Mouse (Mus musculus) intestine, embryonic 16.5 days (tissue): ENCODE data around the gene Dirc2. TPM values are rescaled to one million over a fixed set of nuclear protein-coding genes. Genes with fewer than 3 reads are reported as not detected.

ENCODE experiments used
- ATAC-seq: fragments of 200-750 bp; cut with Nextera tagmentation; 2 replicates; pipeline ENCODE4 v1.8.0; 2017; ENCODE audit warnings: moderate TSS enrichment, moderate library complexity
- H3K27ac ChIP-seq: fragments of 300-500 bp; sonication (generic); 2 replicates; pipeline ENCODE4 v1.5.1; 2014; ENCODE audit warnings: mild to moderate bottlenecking, low read length
- H3K27me3 ChIP-seq: fragments of 300-500 bp; sonication (generic); replicated peaks from 2 replicates; pipeline ENCODE4 v1.6.1; 2014; ENCODE audit warnings: low read length, control low read depth, mixed read lengths; ENCODE audit not compliant: control insufficient read depth, insufficient read depth
- H3K36me3 ChIP-seq: fragments of 300-500 bp; sonication (generic); 2 replicates; pipeline ENCODE4 v1.6.1; 2014; ENCODE audit warnings: low read length, control low read depth; ENCODE audit not compliant: control insufficient read depth, insufficient read depth
- H3K4me1 ChIP-seq: fragments of 300-500 bp; sonication (generic); 2 replicates; pipeline ENCODE4 v1.6.1; 2014; ENCODE audit warnings: low read length, control low read depth, mixed read lengths; ENCODE audit not compliant: control insufficient read depth, insufficient read depth
- H3K4me2 ChIP-seq: fragments of 300-500 bp; sonication (generic); 2 replicates; pipeline ENCODE4 v1.6.1; 2014; ENCODE audit warnings: low read depth, low read length, control low read depth
- H3K4me3 ChIP-seq: fragments of 300-500 bp; sonication (generic); 2 replicates; pipeline ENCODE4 v1.5.1; 2014; ENCODE audit warnings: mild to moderate bottlenecking, low read length
- H3K9ac ChIP-seq: fragments of 300-500 bp; sonication (generic); 2 replicates; pipeline ENCODE4 v1.6.1; 2014; ENCODE audit warnings: low read depth, low read length
- H3K9me3 ChIP-seq: fragments of 300-500 bp; sonication (generic); 2 replicates; pipeline ENCODE4 v1.6.1; 2016; ENCODE audit warnings: low read length, control low read depth; ENCODE audit not compliant: control insufficient read depth
- WGBS: fragments of 180-500 bp; shearing (Covaris S2); extraction: QIAGEN DNeasy Blood & Tissue Kit; methylation state at CpG from one replicate; pipeline ENCODE4 v1.1.7; 2014; 5-methylcytosine and 5-hydroxymethylcytosine counted together
- polyA plus RNA-seq: library from polyadenylated mRNA; unstranded; fragments of >200 nt; fragmentation: Nextera tagmentation; extraction: Ambion mirVana; gene quantifications from 2 replicates; pipeline ENCODE4 v1.2.1, GENCODE M21; 2015

Gene Dirc2
- polyA plus RNA-seq, 1 experiment from 2014 or later: 7.8 TPM

DNA sequence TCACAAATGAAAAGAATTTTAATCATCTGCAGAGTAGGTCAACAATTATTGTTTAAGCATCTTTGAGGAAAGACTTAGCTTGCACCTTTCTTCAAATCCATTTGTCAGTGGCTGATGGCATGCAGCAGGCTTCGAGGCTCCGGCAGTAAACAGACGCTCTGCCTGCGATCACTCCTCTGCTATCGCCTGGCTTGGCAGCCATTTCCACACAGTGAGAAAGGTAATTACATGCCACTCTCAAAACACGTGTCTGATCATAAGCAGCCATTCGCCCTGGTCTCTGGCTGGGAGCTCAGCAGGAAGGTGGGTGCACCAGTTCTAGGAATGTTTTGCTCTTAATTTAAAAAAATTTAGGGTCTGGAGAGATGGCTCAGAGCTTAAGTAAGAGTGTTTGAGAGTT, 58.2 kb downstream of the Dirc2 start:
- Histone ChIP-seq H3K27me3 (no peaks in the 10 kb centered on the region), H3K4me2 (no peak overlapping the region), H3K36me3 (no peaks in the 10 kb centered on the region), H3K27ac (no peak overlapping the region), H3K9me3 (no peaks in the 10 kb centered on the region), H3K9ac (no peak overlapping the region), H3K4me1 (peaks cover 5% of the 10 kb centered on the region; the same call in 1 of the 2 replicates), H3K4me3 (no peak overlapping the region)
- no peak for ATAC-seq
- 33% methylated on average over 7 of the region's 7 CpGs for WGBS

- H3K9ac ChIP-seq: no peak overlapping the region
- WGBS: 90% methylated on average over 5 of the region's 5 CpGs
- H3K9me3 ChIP-seq: no peaks in the 10 kb centered on the region
- no peak overlapping the region for H3K27ac ChIP-seq
- ATAC-seq: no peak
- peaks cover 5% of the 10 kb centered on the region; the same call in 1 of the 2 replicates for H3K4me1 ChIP-seq
- no peak overlapping the region for H3K4me2 ChIP-seq
- H3K27me3 ChIP-seq: no peaks in the 10 kb centered on the region
- no peak overlapping the region for H3K4me3 ChIP-seq
- no peaks in the 10 kb centered on the region for H3K36me3 ChIP-seq
Observed at GRCm38 (mm10) chr16:35707004-35707403, 62.2 kb downstream of the Dirc2 start.

GRCm38 (mm10) chr16:35704796-35705195, 64.4 kb downstream of the Dirc2 start:
- H3K4me3 ChIP-seq: no peak overlapping the region
- no peaks in the 10 kb centered on the region for H3K4me1 ChIP-seq
- no peaks in the 10 kb centered on the region for H3K27me3 ChIP-seq
- H3K9ac ChIP-seq: no peak overlapping the region
- WGBS: 81% methylated on average over 14 of the region's 14 CpGs
- no peak overlapping the region for H3K27ac ChIP-seq
- H3K36me3 ChIP-seq: no peaks in the 10 kb centered on the region
- ATAC-seq: no peak
- H3K4me2 ChIP-seq: no peak overlapping the region
- no peaks in the 10 kb centered on the region for H3K9me3 ChIP-seq

DNA sequence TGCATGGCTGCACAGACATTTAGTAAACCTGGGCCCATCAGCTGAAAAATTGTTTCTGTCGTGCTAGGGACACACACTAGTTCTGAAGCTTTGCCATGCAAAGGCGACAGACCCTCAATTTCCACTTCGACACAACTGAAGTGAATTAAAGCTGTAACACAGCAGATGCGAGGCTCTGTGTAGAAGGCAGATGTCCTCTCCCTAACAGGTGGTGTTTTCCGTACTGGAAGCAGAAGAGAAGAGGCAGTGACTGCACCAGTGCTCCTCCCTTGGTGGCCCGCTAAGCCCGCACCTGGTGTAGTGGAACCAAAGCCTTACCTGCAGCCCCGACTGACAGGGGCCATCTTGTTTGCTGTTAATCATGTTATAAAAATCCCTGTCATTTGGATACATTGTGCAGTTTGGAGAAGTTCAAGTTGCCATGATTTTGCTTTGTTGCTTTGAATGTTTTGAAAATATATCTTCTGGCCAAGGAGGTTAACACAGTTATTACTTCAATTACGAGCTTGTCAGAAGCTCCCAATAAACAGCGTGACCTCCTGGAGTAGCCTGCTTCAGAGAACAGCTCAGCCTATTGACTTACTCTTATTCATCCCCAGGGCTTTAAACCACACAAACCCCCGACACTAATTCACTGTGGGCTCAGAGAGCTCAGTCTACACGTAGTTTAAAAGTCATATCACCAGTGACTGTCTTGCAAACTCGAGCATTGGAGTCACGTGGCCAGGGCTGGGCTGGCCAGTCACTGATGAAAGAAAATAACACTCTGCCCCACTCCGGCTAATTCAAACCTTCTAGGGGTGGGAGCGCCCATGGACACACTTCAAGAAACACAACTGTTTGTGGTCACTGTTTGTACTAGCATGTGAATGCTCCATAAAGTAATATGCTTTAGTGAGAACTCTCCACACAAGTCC, 65.1 kb downstream of the Dirc2 start:
- Histone ChIP-seq H3K36me3 (no peaks in the 10 kb centered on the region), H3K4me2 (no peak overlapping the region), H3K4me3 (no peak overlapping the region), H3K27me3 (no peaks in the 10 kb centered on the region), H3K9me3 (no peaks in the 10 kb centered on the region), H3K27ac (no peak overlapping the region), H3K9ac (no peak overlapping the region), H3K4me1 (no peaks in the 10 kb centered on the region)
- WGBS: 78% methylated on average over 16 of the region's 16 CpGs
- ATAC-seq: no peak

GRCm38 (mm10) chr16:35701823-35702222, 67.3 kb downstream of the Dirc2 start:
- 75% methylated on average over 11 of the region's 11 CpGs for WGBS
- Histone ChIP-seq H3K4me3 (no peak overlapping the region), H3K4me2 (no peak overlapping the region), H3K9me3 (no peaks in the 10 kb centered on the region), H3K27ac (no peak overlapping the region), H3K36me3 (no peaks in the 10 kb centered on the region), H3K27me3 (no peaks in the 10 kb centered on the region), H3K9ac (no peak overlapping the region), H3K4me1 (no peaks in the 10 kb centered on the region)
- ATAC-seq: no peak

DNA sequence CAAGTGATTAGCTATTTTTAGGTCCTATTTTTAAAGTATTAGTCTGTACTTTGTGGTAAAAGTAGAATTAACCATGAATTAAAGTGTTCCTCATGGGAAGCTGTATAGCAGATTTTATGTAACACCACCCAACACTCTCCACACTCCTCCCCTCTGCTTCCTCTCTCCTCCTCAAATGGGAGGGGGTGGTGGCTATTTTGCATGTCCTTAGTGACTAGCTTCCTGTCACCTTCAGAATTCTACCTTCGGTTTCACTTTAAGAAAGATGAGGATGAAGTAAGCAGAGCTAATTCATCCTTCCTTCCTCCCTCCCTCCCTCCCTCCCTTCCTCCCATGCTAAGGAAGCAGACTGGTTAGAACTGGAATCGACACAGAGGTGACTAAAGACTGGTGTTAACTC, 73.1 kb downstream of the Dirc2 start:
- no peak overlapping the region for H3K27ac ChIP-seq
- 89% methylated on average over 2 of the region's 2 CpGs for WGBS

DNA sequence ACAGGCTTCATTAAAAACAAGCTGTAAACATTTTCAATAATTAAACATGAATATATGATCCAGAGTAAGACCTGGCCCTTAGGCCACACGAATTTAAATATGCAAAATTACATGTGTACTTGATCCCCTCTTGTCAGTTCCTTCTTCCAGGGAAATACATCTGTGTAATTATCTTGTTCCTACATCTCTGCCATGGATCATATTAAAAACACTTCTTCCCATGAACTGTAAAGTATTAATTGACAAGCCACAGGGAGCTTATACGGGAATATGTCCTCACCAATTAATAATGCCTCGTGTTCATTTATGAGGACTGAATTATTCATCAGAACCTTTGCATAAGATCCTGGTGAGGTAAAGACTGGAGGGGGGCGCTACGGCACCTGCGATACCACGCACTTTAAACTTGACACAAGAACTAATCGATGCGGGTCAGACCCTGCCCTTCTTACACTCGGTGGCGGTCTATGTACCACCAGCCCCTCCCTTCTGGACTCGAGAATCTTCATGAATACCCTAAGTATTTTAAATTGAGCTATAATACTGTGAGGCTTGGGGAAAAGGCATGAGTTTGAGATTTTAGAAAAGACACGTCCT, 74.8 kb downstream of the Dirc2 start:
- no peak for ATAC-seq
- no peak overlapping the region for H3K4me3 ChIP-seq
- no peak overlapping the region for H3K4me2 ChIP-seq
- no peaks in the 10 kb centered on the region for H3K9me3 ChIP-seq
- H3K27ac ChIP-seq: no peak overlapping the region
- no peak overlapping the region for H3K9ac ChIP-seq
- H3K4me1 ChIP-seq: no peaks in the 10 kb centered on the region
- no peaks in the 10 kb centered on the region for H3K27me3 ChIP-seq
- 90% methylated on average over 13 of the region's 13 CpGs for WGBS
- H3K36me3 ChIP-seq: no peaks in the 10 kb centered on the region

More for the DNA sequence above, 73.1 kb downstream of the Dirc2 start:
- no peak overlapping the region for H3K4me3 ChIP-seq
- H3K4me2 ChIP-seq: no peak overlapping the region
- no peaks in the 10 kb centered on the region for H3K27me3 ChIP-seq
- H3K36me3 ChIP-seq: no peaks in the 10 kb centered on the region
- no peak for ATAC-seq
- no peak overlapping the region for H3K9ac ChIP-seq
- H3K9me3 ChIP-seq: no peaks in the 10 kb centered on the region
- H3K4me1 ChIP-seq: no peaks in the 10 kb centered on the region

GRCm38 (mm10) chr16:35691606-35692005, 77.5 kb downstream of the Dirc2 start:
- no peak overlapping the region for H3K27ac ChIP-seq
- ATAC-seq: no peak
- WGBS: 84% methylated on average over 7 of the region's 7 CpGs
- H3K4me3 ChIP-seq: no peak overlapping the region
- no peaks in the 10 kb centered on the region for H3K27me3 ChIP-seq
- no peaks in the 10 kb centered on the region for H3K36me3 ChIP-seq
- H3K4me1 ChIP-seq: no peaks in the 10 kb centered on the region
- H3K9ac ChIP-seq: no peak overlapping the region
- H3K9me3 ChIP-seq: no peaks in the 10 kb centered on the region
- H3K4me2 ChIP-seq: no peak overlapping the region

- no peak overlapping the region for H3K9ac ChIP-seq
- no peaks in the 10 kb centered on the region for H3K27me3 ChIP-seq
- H3K4me3 ChIP-seq: no peak overlapping the region
- no peaks in the 10 kb centered on the region for H3K4me1 ChIP-seq
- no peak for ATAC-seq
- no peak overlapping the region for H3K27ac ChIP-seq
- no peaks in the 10 kb centered on the region for H3K9me3 ChIP-seq
- H3K36me3 ChIP-seq: no peaks in the 10 kb centered on the region
- 73% methylated on average over 7 of the region's 7 CpGs for WGBS
- no peak overlapping the region for H3K4me2 ChIP-seq
Observed at GRCm38 (mm10) chr16:35686491-35686890, 82.7 kb downstream of the Dirc2 start.
